Mouse (Mus musculus) small intestine, adult 2 months (tissue): ENCODE measurements around the gene Dram1.

Experiments
- CTCF ChIP-seq: fragments of 200-500 bp; IDR thresholded peaks from 2 replicates; pipeline ENCODE4 v1.5.1; 2012; ENCODE audit warnings: low read depth, mild to moderate bottlenecking, control low read depth, inconsistent platforms, low read length, moderate library complexity, mixed read lengths; ENCODE audit not compliant: insufficient replicate concordance, insufficient read length; ENCODE audit errors: extremely low read depth
- POLR2A ChIP-seq: fragments of 200-500 bp; IDR thresholded peaks from 2 replicates; pipeline ENCODE4 v1.6.1; 2012; ENCODE audit warnings: low read depth, mild to moderate bottlenecking, control low read depth, inconsistent platforms, low read length, moderate library complexity

- TF ChIP-seq CTCF (no peak), POLR2A (no peak)
Observed at GRCm38 (mm10) chr10:88399271-88399670, 20.4 kb upstream of the Dram1 start.
